Mouse (Mus musculus): ENCODE measurements around the gene Soga1. TPM values are rescaled to one million over a fixed set of nuclear protein-coding genes. Genes with fewer than 3 reads are reported as not detected.

Gene Soga1
- total RNA-seq (2014; rRNA removed; ENCODE audit: low replicate concordance): 21.0 and 48.5 TPM in 2 replicates
- polyA plus RNA-seq (2015; fragmentation: Nextera tagmentation; extraction: Ambion mirVana): 1.0 and 1.1 TPM in 2 replicates

- DNase-seq (ENCODE audit: low spot score) (peak; percentile 86), ATAC-seq (ENCODE audit: insufficient read depth, low read depth) (peak; percentile 83)
- H3K4me1 ChIP-seq (ENCODE audit: control insufficient read depth, insufficient read depth): peaks cover 38% of the 10 kb centered on the region
- H3K9ac ChIP-seq (replicated peaks; ENCODE audit: low read depth, low read length): peak within 1 kb of the TSS; percentile 91
- H3K4me2 ChIP-seq (ENCODE audit: low read depth, low read length): peak within 1 kb of the TSS; percentile 72
- H3K36me3 ChIP-seq (replicated peaks; ENCODE audit: control insufficient read depth, insufficient read depth, low read length): no peaks in the 10 kb centered on the region
- WGBS: under 1% methylated on average over 95 of the region's 136 CpGs
- H3K9me3 ChIP-seq (replicated peaks; ENCODE audit: control insufficient read depth, low read length): no peaks in the 10 kb centered on the region
- no peaks in the 10 kb centered on the region for H3K27me3 ChIP-seq (ENCODE audit: control insufficient read depth, insufficient read depth, low read length)
- TF ChIP-seq CTCF (IDR thresholded peaks at IDR 0.05; ENCODE audit: low read depth): peak; percentile 33
- no peak for TF ChIP-seq EP300 (IDR thresholded peaks at IDR 0.05; ENCODE audit: low read depth)
- peak within 1 kb of the TSS; percentile 67 for H3K4me3 ChIP-seq (ENCODE audit: low read depth, low read length)
- peak within 1 kb of the TSS; percentile 84 for H3K27ac ChIP-seq (ENCODE audit: low read depth)
Measured at GRCm38 (mm10) chr2:157078793-157079700, at the start of gene Soga1. Gene Soga1 (minus strand): TSS chr2:157079254.

- WGBS: 55% methylated on average over 4 of the region's 4 CpGs
- no peak overlapping the region for H3K9ac ChIP-seq (replicated peaks; ENCODE audit: low read depth, low read length)
- H3K27me3 ChIP-seq (ENCODE audit: control insufficient read depth, insufficient read depth, low read length): no peaks in the 10 kb centered on the region
- H3K27ac ChIP-seq (ENCODE audit: low read depth): no peak overlapping the region
- peaks cover 28% of the 10 kb centered on the region for H3K36me3 ChIP-seq (replicated peaks; ENCODE audit: control insufficient read depth, insufficient read depth, low read length)
- H3K4me1 ChIP-seq (ENCODE audit: control insufficient read depth, insufficient read depth): no peaks in the 10 kb centered on the region
- TF ChIP-seq CTCF (IDR thresholded peaks at IDR 0.05; ENCODE audit: low read depth): peak; percentile 28
- TF ChIP-seq EP300 (IDR thresholded peaks at IDR 0.05; ENCODE audit: low read depth): no peak
- DNase-seq (ENCODE audit: low spot score) (no peak), ATAC-seq (ENCODE audit: insufficient read depth, low read depth) (no peak)
- H3K4me2 ChIP-seq (ENCODE audit: low read depth, low read length): no peak overlapping the region
- no peaks in the 10 kb centered on the region for H3K9me3 ChIP-seq (replicated peaks; ENCODE audit: control insufficient read depth, low read length)
- no peak overlapping the region for H3K4me3 ChIP-seq (ENCODE audit: low read depth, low read length)
Measured at GRCm38 (mm10) chr2:157128072-157128471, 49.0 kb upstream of the Soga1 start.

- WGBS: 79% methylated on average over 3 of the region's 3 CpGs
- H3K9me3 ChIP-seq (replicated peaks; ENCODE audit: control insufficient read depth, low read length): no peaks in the 10 kb centered on the region
- DNase-seq (ENCODE audit: low spot score): no peak
- H3K4me3 ChIP-seq (ENCODE audit: low read depth, low read length): no peak overlapping the region
- no peak for ATAC-seq (ENCODE audit: insufficient read depth, low read depth)
- H3K36me3 ChIP-seq (replicated peaks; ENCODE audit: control insufficient read depth, insufficient read depth, low read length): peaks cover 29% of the 10 kb centered on the region
- no peak for TF ChIP-seq EP300 (IDR thresholded peaks at IDR 0.05; ENCODE audit: low read depth)
- TF ChIP-seq CTCF (IDR thresholded peaks at IDR 0.05; ENCODE audit: low read depth): no peak
- no peak overlapping the region for H3K4me2 ChIP-seq (ENCODE audit: low read depth, low read length)
- no peak overlapping the region for H3K9ac ChIP-seq (replicated peaks; ENCODE audit: low read depth, low read length)
- H3K4me1 ChIP-seq (ENCODE audit: control insufficient read depth, insufficient read depth): no peaks in the 10 kb centered on the region
- H3K27me3 ChIP-seq (ENCODE audit: control insufficient read depth, insufficient read depth, low read length): no peaks in the 10 kb centered on the region
- H3K27ac ChIP-seq (ENCODE audit: low read depth): no peak overlapping the region
Measured at GRCm38 (mm10) chr2:157127370-157127769, 48.3 kb upstream of the Soga1 start.

- H3K4me3 ChIP-seq (ENCODE audit: low read depth, low read length): no peak overlapping the region
- H3K4me2 ChIP-seq (ENCODE audit: low read depth, low read length): no peak overlapping the region
- no peak overlapping the region for H3K9ac ChIP-seq (replicated peaks; ENCODE audit: low read depth, low read length)
- no peak for DNase-seq (ENCODE audit: low spot score)
- no peaks in the 10 kb centered on the region for H3K27me3 ChIP-seq (ENCODE audit: control insufficient read depth, insufficient read depth, low read length)
- ATAC-seq (ENCODE audit: insufficient read depth, low read depth): no peak
- no peaks in the 10 kb centered on the region for H3K9me3 ChIP-seq (replicated peaks; ENCODE audit: control insufficient read depth, low read length)
- H3K27ac ChIP-seq (ENCODE audit: low read depth): no peak overlapping the region
- peaks cover 41% of the 10 kb centered on the region for H3K36me3 ChIP-seq (replicated peaks; ENCODE audit: control insufficient read depth, insufficient read depth, low read length)
- TF ChIP-seq CTCF (IDR thresholded peaks at IDR 0.05; ENCODE audit: low read depth): no peak
- TF ChIP-seq EP300 (IDR thresholded peaks at IDR 0.05; ENCODE audit: low read depth): no peak
- no peaks in the 10 kb centered on the region for H3K4me1 ChIP-seq (ENCODE audit: control insufficient read depth, insufficient read depth)
- 52% methylated on average over 3 of the region's 3 CpGs for WGBS
Measured at GRCm38 (mm10) chr2:157125246-157125645, 46.2 kb upstream of the Soga1 start.

GRCm38 (mm10) chr2:157121766-157122165 is 42.7 kb upstream of the Soga1 start:
- Histone ChIP-seq H3K36me3 (replicated peaks; ENCODE audit: control insufficient read depth, insufficient read depth, low read length) (peaks cover 39% of the 10 kb centered on the region), H3K4me1 (ENCODE audit: control insufficient read depth, insufficient read depth) (no peaks in the 10 kb centered on the region), H3K9ac (replicated peaks; ENCODE audit: low read depth, low read length) (no peak overlapping the region), H3K9me3 (replicated peaks; ENCODE audit: control insufficient read depth, low read length) (no peaks in the 10 kb centered on the region), H3K4me3 (ENCODE audit: low read depth, low read length) (no peak overlapping the region), H3K27me3 (ENCODE audit: control insufficient read depth, insufficient read depth, low read length) (no peaks in the 10 kb centered on the region), H3K27ac (ENCODE audit: low read depth) (no peak overlapping the region), H3K4me2 (ENCODE audit: low read depth, low read length) (no peak overlapping the region)
- 80% methylated on average over 8 of the region's 8 CpGs for WGBS
- no peak for DNase-seq (ENCODE audit: low spot score)
- ATAC-seq (ENCODE audit: insufficient read depth, low read depth): no peak
- TF ChIP-seq CTCF (IDR thresholded peaks at IDR 0.05; ENCODE audit: low read depth) (no peak), EP300 (IDR thresholded peaks at IDR 0.05; ENCODE audit: low read depth) (no peak)
